Mouse (Mus musculus) midbrain, embryonic 15.5 days (tissue): ENCODE results near the gene Nemf. TPM values are rescaled to one million over a fixed set of nuclear protein-coding genes. Genes with fewer than 3 reads are reported as not detected.
A peak's percentile ranks its signal among the peaks of the same experiment; 100 is the strongest.

Source experiments
- ATAC-seq: fragments of 200-750 bp; cut with Nextera tagmentation; replicated peaks from 2 replicates; pipeline ENCODE4 v1.8.0; 2017; ENCODE audit warnings: moderate TSS enrichment
- H3K27ac ChIP-seq: fragments of 300-500 bp; sonication (generic); 2 replicates; pipeline ENCODE4 v1.5.1; 2015; ENCODE audit warnings: mild to moderate bottlenecking, inconsistent platforms
- H3K27me3 ChIP-seq: fragments of 300-500 bp; sonication (generic); replicated peaks from 2 replicates; pipeline ENCODE4 v1.6.1; 2015; ENCODE audit warnings: inconsistent platforms
- H3K36me3 ChIP-seq: fragments of 300-500 bp; sonication (generic); replicated peaks from 2 replicates; pipeline ENCODE4 v1.6.1; 2015; ENCODE audit warnings: inconsistent platforms
- H3K4me1 ChIP-seq: fragments of 300-500 bp; sonication (generic); 2 replicates; pipeline ENCODE4 v1.6.1; 2015; ENCODE audit warnings: inconsistent platforms
- H3K4me2 ChIP-seq: fragments of 300-500 bp; sonication (generic); 2 replicates; pipeline ENCODE4 v1.6.1; 2015; ENCODE audit warnings: inconsistent platforms, mild to moderate bottlenecking, moderate library complexity
- H3K4me3 ChIP-seq: fragments of 300-500 bp; sonication (generic); 2 replicates; pipeline ENCODE4 v1.5.1; 2015; ENCODE audit warnings: mild to moderate bottlenecking, inconsistent platforms
- H3K9ac ChIP-seq: fragments of 300-500 bp; sonication (generic); 2 replicates; pipeline ENCODE4 v1.6.1; 2015; ENCODE audit warnings: mild to moderate bottlenecking, inconsistent platforms
- H3K9me3 ChIP-seq: fragments of 300-500 bp; sonication (generic); 2 replicates; pipeline ENCODE4 v1.6.1; 2016; ENCODE audit warnings: inconsistent platforms
- WGBS: fragments of 180-500 bp; shearing (Covaris S2); methylation state at CpG from one replicate; pipeline ENCODE4 v1.1.7; 2015; ENCODE audit warnings: mixed read lengths; 5-methylcytosine and 5-hydroxymethylcytosine counted together
- polyA plus RNA-seq: library from polyadenylated mRNA; unstranded; fragments of >200 nt; fragmentation: Nextera tagmentation; extraction: Ambion mirVana; gene quantifications from 2 replicates; pipeline ENCODE4 v1.2.1, GENCODE M21; 2015

The Nemf gene
- polyA plus RNA-seq, 1 experiment from 2014 or later = 87.0 TPM

DNA sequence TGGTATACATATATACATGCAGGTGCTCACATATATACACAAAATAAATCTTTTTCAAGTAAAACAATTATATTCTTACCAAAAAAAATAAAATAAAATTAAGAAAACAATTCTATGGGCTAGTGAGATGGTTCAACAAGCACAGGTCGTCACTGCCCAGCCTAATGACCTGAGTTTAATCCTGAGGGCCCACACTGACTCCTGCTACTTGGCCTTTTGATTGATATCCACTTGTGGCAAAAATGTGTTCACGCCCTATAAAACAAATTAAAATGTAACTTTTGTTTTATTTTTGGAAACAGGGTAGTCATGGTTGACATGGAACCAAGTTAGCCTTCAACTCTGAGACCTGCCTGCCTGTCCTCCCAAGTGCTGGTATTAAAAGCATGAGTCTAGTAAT lies 7.0 kb downstream of the Nemf start:
- no peaks in the 10 kb centered on the region for H3K27me3 ChIP-seq
- whole genome bisulfite sequencing = 92% methylated on average over 2 of the region's 2 CpGs
- H3K4me2 ChIP-seq = no peak overlapping the region
- no peaks in the 10 kb centered on the region for H3K9me3 ChIP-seq
- peaks cover 47% of the 10 kb centered on the region for H3K36me3 ChIP-seq
- no peak overlapping the region for H3K9ac ChIP-seq
- no peak overlapping the region for H3K27ac ChIP-seq
- no peaks in the 10 kb centered on the region for H3K4me1 ChIP-seq
- H3K4me3 ChIP-seq = no peak overlapping the region
- ATAC-seq = no peak

DNA sequence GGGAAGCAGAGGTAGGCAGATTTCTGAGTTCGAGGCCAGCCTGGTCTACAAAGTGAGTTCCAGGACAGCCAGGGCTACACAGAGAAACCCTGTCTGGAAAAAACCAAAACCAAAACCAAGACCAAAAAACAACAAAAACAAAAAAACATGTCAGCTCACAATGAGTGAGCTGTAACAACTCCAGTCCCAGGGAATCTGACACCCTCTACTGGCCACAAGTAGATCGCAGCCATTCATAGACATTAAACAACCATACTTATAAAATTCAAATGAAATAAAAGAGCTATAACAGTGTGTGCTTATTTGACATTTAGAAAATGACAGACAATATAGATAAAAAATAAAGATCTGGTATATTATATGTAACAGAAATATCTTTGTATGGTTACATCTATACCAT lies 23.4 kb downstream of the Nemf start:
- no peaks in the 10 kb centered on the region for H3K4me1 ChIP-seq
- no peak overlapping the region for H3K27ac ChIP-seq
- H3K4me3 ChIP-seq = no peak overlapping the region
- no peak overlapping the region for H3K9ac ChIP-seq
- no peak overlapping the region for H3K4me2 ChIP-seq
- ATAC-seq = no peak
- 92% methylated on average over 2 of the region's 2 CpGs for WGBS
- H3K9me3 ChIP-seq = no peaks in the 10 kb centered on the region
- H3K27me3 ChIP-seq = no peaks in the 10 kb centered on the region
- H3K36me3 ChIP-seq = peaks cover 27% of the 10 kb centered on the region

DNA sequence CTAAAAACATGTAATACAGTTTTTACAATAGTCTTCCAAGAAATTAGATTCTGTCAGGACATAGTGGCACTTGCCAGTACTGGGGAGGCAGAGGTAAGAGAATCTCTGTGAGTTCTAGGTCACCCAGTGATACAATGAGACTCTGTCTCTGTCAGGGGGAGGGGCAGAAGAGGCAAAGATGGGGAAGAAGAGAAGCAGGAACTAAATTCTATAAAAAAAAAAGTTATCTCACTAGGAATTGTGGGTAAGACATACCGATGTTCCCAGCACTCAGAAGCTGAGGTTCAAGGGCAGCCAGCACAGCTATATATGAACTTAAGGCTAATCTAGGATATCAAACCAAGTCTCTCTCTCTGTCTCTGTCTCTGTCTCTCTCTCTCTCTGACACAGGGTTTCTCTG lies 24.8 kb downstream of the Nemf start:
- Histone ChIP-seq H3K9me3 (no peaks in the 10 kb centered on the region), H3K27ac (no peak overlapping the region), H3K36me3 (peaks cover 23% of the 10 kb centered on the region), H3K4me2 (no peak overlapping the region), H3K27me3 (no peaks in the 10 kb centered on the region), H3K4me3 (no peak overlapping the region), H3K4me1 (no peaks in the 10 kb centered on the region), H3K9ac (no peak overlapping the region)
- WGBS = 96% methylated on average over 1 of the region's 1 CpGs
- ATAC-seq = no peak

DNA sequence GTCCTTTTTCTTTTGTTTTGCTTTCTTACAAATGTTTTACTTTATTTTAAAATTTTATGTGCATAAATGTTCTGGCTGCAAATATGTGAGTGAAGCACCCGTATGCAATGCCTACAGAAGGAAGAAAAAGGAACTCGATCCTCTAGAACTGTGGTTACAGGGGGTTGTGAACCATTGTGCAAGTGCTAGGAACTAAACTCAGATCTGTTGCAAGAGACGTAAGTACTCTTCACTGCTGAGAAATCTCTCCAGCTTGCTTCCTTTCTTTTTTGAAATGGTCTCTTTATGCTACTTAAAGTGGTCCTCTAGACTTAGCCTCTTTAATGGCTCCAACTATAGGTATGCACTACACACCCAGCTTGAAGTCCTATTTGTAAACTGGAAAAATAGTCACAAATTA lies 25.8 kb downstream of the Nemf start:
- H3K36me3 ChIP-seq = peaks cover 17% of the 10 kb centered on the region

DNA sequence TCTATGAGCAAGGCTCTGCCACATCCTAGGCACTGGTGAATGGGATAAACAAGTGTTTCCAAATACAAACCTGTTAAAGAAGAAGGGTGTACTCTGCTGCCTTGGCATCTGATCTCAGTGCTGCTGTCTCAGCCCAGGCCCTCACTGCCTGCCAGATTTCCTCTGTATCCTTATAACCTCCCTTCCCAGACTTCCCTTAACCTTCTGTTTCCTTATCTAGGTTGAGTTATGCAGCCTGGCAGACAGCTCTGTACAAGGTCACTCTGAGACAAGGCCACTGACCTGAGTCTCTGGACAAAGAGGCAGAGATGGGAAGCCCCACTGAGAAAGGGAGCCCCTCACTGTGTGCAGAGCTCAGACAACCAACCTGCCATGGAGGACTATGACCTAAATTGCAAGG lies 38.5 kb downstream of the Nemf start:
- no peak overlapping the region for H3K9ac ChIP-seq
- ATAC-seq = no peak
- peaks cover 50% of the 10 kb centered on the region for H3K36me3 ChIP-seq
- H3K27me3 ChIP-seq = no peaks in the 10 kb centered on the region
- H3K4me2 ChIP-seq = no peak overlapping the region
- H3K4me3 ChIP-seq = no peak overlapping the region
- no peaks in the 10 kb centered on the region for H3K9me3 ChIP-seq
- no peak overlapping the region for H3K27ac ChIP-seq
- no peaks in the 10 kb centered on the region for H3K4me1 ChIP-seq

More for the DNA sequence above, 25.8 kb downstream of the Nemf start:
- H3K9me3 ChIP-seq = no peaks in the 10 kb centered on the region
- H3K4me2 ChIP-seq = no peak overlapping the region
- whole genome bisulfite sequencing = 89% methylated on average over 3 of the region's 3 CpGs
- no peak overlapping the region for H3K27ac ChIP-seq
- no peaks in the 10 kb centered on the region for H3K4me1 ChIP-seq
- no peak for ATAC-seq
- no peak overlapping the region for H3K4me3 ChIP-seq
- no peaks in the 10 kb centered on the region for H3K27me3 ChIP-seq
- no peak overlapping the region for H3K9ac ChIP-seq

DNA sequence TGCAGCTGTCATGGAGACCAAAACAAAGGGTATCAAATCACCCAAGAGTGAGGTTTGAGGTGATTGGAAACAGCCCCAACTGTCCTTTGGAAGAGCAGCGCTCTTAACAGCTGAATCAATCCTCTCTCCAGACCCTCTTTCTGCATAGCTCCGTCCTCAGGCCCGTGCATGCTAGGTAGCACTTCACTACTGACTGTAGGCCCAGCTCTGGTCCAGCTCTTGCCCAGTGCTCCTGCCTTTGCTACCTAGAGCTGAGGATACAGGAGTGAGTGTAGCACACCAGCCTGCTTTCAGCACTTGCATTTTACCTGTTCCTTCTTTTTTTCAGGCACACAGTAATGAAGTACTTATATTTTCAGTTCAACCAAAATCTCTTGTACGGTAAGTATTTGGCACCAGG lies 47.3 kb downstream of the Nemf start:
- Histone ChIP-seq H3K4me3 (no peak overlapping the region), H3K9ac (no peak overlapping the region), H3K4me1 (no peaks in the 10 kb centered on the region), H3K36me3 (peaks cover 83% of the 10 kb centered on the region), H3K9me3 (no peaks in the 10 kb centered on the region), H3K27me3 (no peaks in the 10 kb centered on the region), H3K27ac (no peak overlapping the region), H3K4me2 (no peak overlapping the region)
- ATAC-seq = no peak
- 96% methylated on average over 4 of the region's 4 CpGs for WGBS

DNA sequence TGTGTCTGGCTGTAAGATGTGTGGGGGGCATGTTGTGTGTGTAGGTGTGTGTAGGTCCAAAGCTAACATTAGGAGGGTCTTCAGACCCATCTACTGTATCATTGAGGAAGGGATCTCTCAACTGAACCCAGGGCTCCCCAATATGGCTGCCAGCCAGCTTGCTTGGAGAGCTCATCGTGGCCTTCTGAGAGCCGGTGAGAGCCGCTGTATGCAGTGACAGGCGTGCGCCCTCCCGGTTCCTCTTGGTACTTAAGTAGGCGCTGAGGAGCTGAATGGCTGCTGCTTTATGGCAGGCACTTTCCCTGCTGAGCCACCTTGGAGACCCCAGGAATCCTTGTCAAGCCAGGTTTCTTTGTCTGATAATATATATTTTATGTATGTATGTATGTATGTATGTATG lies 50.6 kb downstream of the Nemf start:
- ATAC-seq = no peak
- H3K9ac ChIP-seq = no peak overlapping the region
- H3K4me2 ChIP-seq = no peak overlapping the region
- H3K4me1 ChIP-seq = no peaks in the 10 kb centered on the region
- H3K36me3 ChIP-seq = peaks cover 89% of the 10 kb centered on the region
- H3K27me3 ChIP-seq = no peaks in the 10 kb centered on the region
- WGBS = 91% methylated on average over 7 of the region's 7 CpGs
- H3K4me3 ChIP-seq = no peak overlapping the region
- H3K9me3 ChIP-seq = no peaks in the 10 kb centered on the region
- H3K27ac ChIP-seq = no peak overlapping the region

DNA sequence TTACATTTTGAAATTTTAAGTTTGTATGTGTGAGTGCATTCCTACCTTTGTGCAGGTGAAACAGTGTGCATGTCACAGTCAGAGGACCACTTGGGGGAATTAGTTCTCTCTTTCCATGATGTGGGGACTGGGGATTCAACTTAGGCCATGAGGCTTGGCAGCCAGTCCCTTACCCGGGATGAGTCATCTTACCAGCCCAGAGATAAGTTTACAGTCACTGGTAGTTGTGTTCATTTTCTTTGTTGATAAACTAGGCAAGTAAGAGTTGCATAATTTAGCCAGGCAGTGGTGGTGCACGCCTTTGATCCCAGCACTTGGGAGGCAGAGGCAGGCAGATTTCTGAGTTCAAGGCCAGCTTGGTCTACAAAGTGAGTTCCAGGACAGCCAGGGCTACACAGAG lies 52.9 kb downstream of the Nemf start:
- ATAC-seq = no peak
- H3K4me1 ChIP-seq = peaks cover 7% of the 10 kb centered on the region
- 93% methylated on average over 2 of the region's 2 CpGs for WGBS
- no peak overlapping the region for H3K4me2 ChIP-seq
- H3K36me3 ChIP-seq = peaks cover 84% of the 10 kb centered on the region
- H3K4me3 ChIP-seq = no peak overlapping the region
- H3K27ac ChIP-seq = no peak overlapping the region
- no peak overlapping the region for H3K9ac ChIP-seq
- H3K27me3 ChIP-seq = no peaks in the 10 kb centered on the region
- H3K9me3 ChIP-seq = no peaks in the 10 kb centered on the region

DNA sequence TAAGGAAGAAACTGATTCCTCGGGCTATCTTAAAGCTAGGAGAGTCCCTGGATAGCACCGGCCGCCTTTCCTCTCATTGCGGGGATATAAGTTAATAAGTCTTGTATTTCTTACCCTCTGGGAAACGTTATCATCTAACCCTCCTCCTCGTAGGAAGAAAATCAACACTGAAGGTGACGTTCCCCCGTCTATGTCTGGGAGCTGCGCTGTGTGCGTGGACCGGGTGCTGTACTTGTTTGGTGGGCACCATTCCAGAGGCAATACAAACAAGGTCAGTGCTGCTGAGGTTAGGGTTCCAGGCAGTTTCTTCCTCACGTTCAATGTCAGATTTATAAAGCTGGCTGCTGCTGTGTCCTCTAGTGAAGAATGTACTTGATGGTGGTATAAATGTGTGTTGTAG lies 54.8 kb downstream of the Nemf start:
- Histone ChIP-seq H3K9ac (no peak overlapping the region), H3K4me2 (no peak overlapping the region), H3K9me3 (no peaks in the 10 kb centered on the region), H3K36me3 (peaks cover 66% of the 10 kb centered on the region), H3K4me1 (peaks cover 20% of the 10 kb centered on the region), H3K27me3 (no peaks in the 10 kb centered on the region), H3K4me3 (no peak overlapping the region), H3K27ac (no peak overlapping the region)
- WGBS = 92% methylated on average over 12 of the region's 12 CpGs
- ATAC-seq = no peak

DNA sequence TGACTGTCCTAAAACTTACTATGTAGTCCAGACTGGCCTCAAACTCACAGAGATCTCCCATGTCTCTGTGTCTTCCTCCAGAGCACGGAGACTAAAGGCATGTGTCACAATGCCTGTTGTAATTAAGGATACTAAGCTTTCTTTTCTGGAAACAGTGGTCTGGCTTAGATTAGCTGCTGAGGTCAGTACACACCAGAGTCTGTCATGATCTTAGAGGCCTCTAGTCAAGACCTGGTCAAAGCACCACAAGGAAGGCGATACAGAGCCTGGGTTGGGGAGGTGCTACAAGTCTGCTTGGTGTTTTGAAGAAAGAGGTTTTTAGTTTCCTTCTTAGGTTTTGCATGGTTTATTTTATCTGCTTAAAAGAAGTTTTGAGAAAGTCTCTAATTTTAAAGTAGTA lies 56.6 kb downstream of the Nemf start:
- Histone ChIP-seq H3K9ac (no peak overlapping the region), H3K36me3 (peaks cover 48% of the 10 kb centered on the region), H3K4me2 (no peak overlapping the region), H3K27me3 (no peaks in the 10 kb centered on the region), H3K9me3 (no peaks in the 10 kb centered on the region), H3K4me3 (no peak overlapping the region), H3K27ac (no peak overlapping the region), H3K4me1 (peaks cover 27% of the 10 kb centered on the region)
- WGBS = 90% methylated on average over 2 of the region's 2 CpGs
- no peak for ATAC-seq

DNA sequence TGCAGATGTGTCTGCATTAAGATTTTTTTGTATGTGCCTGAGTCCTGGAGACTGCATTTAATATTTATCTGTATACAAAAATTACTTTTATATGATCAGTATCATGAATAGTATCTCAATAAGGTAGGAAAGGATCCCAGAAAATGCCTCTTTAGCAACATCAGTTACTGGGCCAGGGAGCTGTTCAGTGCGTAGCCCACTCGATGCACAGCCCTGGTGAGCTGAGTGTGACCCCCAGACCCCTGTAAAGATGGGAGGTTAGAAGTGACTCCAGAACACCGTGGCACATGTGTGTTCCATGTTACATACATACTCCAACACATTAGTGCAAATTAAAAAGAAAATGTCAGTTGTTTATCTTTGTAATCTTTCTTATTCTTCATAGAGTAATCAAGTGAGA lies 57.1 kb downstream of the Nemf start:
- Histone ChIP-seq H3K9ac (no peak overlapping the region), H3K9me3 (no peaks in the 10 kb centered on the region), H3K36me3 (peaks cover 42% of the 10 kb centered on the region), H3K4me3 (no peak overlapping the region), H3K27me3 (no peaks in the 10 kb centered on the region), H3K4me1 (peaks cover 27% of the 10 kb centered on the region), H3K4me2 (no peak overlapping the region), H3K27ac (no peak overlapping the region)
- ATAC-seq = no peak
- WGBS = 89% methylated on average over 3 of the region's 3 CpGs

DNA sequence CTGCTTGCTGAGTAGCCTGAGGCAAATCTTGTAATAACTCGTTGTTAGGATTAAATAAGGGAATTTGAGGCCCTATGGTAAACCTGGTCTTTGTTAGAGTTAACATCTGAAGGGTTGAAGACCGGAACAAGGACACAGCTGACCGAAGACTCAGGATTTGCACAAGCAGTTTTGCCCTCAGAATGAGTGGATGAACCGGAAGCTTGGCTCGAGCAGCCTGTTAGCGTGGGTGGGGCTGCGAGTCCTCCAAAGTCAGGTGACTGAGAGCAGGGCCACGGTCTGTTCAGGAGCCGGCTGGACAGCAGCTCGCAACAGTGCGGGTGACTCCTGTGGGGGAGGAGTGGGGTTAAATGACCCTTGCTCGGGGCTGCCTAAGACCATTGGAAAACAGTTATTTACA lies 57.7 kb downstream of the Nemf start:
- Histone ChIP-seq H3K9ac (peak overlapping the region; percentile 22; the same call in 1 of the 2 replicates), H3K27ac (no peak overlapping the region), H3K27me3 (no peaks in the 10 kb centered on the region), H3K9me3 (no peaks in the 10 kb centered on the region), H3K4me3 (no peak overlapping the region), H3K4me1 (peaks cover 27% of the 10 kb centered on the region), H3K4me2 (peak overlapping the region; percentile 75), H3K36me3 (peaks cover 39% of the 10 kb centered on the region)
- WGBS = 70% methylated on average over 12 of the region's 12 CpGs
- no peak for ATAC-seq

DNA sequence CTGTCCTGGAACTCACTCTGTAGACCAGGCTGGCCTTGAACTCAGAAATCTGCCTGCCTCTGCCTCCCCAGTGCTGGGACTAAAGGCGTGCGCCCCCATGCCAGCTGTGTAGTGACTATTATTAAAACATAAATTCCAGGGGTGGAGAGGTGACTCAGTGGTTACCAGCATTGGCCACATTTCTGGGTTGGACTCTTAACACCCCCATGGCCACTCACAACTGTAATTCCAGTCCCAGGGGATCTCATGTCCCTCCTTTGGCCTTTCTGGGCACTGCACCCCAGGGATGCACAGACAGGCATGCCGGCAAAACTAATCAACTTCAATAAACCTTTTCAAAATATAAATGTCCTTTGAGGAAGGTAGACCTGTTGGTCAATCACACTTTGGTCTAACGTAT lies 58.7 kb downstream of the Nemf start:
- peak overlapping the region; percentile 81 for H3K4me3 ChIP-seq
- H3K27ac ChIP-seq = no peak overlapping the region
- no peak overlapping the region for H3K9ac ChIP-seq
- WGBS = 90% methylated on average over 4 of the region's 4 CpGs
- peaks cover 27% of the 10 kb centered on the region for H3K4me1 ChIP-seq
- peak overlapping the region; percentile 75 for H3K4me2 ChIP-seq
- no peaks in the 10 kb centered on the region for H3K9me3 ChIP-seq
- H3K27me3 ChIP-seq = no peaks in the 10 kb centered on the region
- ATAC-seq = no peak
- peaks cover 31% of the 10 kb centered on the region for H3K36me3 ChIP-seq
